Mouse (Mus musculus) lung, adult 18-20 months (tissue): ENCODE results near the gene Psme3.

Experiments used
- DNase-seq, 2 experiments: peaks; one replicate each; pipeline ENCODE4 v3.0.0; 2022; ENCODE audit warnings: mixed read lengths in 2 of 2

The Psme3 gene

DNA sequence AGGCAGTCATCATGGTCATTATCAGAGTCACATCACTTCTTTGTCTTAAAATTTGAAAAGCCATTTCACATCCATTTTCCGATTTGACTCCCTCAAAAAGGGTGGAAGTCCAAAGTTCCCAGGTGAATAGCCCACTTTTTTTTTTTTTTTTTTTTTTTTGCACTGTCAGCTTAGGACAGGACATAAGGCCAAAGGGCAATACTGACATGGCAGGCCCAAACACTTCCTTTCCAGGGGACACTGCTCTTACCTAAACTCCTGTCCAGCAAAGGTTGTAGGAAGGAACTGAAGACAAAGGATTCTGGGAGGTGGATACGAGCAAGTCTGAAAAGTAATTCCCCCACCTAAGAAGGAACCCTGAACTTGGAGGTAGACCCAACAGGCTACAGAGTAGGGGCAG lies 39.9 kb downstream of the Psme3 start:
- no peak for DNase-seq

DNA sequence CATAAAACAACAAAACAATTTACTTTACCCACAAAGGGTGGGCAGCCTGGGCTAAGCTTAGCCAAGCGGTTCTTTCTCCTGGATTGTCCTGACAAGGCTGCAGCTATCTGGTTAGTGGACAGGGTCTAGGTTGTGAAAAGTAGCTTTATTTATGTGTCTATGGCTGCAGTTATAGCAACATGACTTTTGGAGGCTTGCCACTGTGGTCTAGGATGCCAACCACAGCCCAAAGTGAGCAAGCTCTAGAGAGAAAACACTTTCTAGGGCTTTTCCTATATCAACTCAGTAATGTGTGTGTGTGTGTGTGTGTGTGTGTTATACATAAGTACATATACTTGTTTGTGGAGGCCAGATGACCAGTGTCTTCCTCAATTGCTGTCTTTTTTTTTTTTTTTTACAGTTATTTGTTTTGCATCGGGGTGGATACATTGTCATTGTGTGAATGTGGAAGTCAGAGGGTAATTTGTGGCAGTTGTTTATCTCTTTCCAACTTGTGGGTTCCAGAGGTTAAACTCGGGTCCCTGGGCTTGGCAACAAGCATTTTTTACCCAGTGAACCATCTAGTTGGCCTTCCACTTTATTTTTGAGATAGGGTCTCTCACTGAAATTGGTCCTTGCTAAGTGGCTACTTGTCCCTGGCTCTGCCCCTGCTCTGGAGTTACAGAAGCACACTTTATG lies 41.6 kb downstream of the Psme3 start:
- no peak for DNase-seq

DNA sequence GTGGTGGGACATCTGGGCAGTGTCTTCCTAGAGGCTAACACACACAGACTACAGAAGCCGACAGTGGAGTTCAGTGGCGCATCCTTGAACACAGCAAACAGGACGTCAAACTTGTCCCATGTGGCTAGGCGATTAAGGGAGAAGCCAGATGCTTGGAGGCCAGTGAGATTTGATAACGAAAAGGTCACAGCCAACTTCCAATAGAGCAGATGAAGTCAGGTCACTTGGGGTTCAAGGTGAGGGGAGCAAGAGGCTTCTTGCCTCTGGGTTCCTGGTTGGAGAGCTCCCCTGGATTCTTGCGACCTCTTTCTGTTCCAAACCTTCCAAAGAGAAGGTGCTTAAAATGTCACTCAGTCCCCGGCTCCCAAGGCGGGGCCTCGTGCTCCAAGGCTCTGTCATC lies 43.8 kb downstream of the Psme3 start:
- DNase-seq = no peak

DNA sequence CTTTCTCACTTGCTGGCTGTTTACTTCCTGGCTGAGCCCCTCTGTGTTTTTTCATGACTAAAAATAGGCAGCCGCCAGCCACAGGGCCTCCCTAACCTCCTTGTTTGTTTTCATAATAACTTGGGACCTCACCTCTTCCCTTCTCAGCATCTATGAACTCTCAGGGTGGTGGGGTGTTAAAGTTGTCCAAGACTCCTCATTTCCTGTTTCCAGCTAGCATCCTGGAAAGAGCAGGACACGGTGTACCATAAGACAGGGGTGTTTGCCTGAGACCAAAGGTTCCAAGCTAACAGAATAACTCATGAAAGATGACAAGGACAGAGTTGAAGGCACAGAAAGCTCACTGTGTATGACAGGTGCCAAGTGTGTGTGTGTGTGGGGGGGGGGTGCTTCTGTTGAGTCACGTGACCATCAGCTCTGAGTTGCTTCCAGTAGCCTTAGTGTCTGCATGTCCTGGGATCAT lies 44.7 kb downstream of the Psme3 start:
- DNase-seq = peak in 1 of 2 experiments; percentile 26

DNA sequence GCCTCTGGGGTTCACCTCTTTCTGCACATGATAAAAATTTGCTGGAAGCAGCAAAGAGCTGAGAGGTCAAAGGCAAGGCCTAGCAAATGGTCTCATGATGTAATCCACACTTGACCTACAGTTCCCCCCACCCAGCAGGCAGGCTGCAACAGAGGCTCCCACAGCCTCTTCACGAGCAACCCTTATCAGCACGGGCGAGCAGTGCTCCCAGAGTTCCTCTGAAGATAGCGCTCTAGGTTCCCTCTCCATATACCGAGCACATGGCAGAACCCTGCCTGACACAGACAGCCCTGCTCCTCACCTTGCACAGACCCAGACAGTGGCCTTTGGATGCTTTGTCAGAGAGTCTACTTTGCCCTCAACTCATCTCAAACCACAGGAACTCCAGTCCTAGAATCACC lies 48.5 kb downstream of the Psme3 start:
- DNase-seq = no peak

DNA sequence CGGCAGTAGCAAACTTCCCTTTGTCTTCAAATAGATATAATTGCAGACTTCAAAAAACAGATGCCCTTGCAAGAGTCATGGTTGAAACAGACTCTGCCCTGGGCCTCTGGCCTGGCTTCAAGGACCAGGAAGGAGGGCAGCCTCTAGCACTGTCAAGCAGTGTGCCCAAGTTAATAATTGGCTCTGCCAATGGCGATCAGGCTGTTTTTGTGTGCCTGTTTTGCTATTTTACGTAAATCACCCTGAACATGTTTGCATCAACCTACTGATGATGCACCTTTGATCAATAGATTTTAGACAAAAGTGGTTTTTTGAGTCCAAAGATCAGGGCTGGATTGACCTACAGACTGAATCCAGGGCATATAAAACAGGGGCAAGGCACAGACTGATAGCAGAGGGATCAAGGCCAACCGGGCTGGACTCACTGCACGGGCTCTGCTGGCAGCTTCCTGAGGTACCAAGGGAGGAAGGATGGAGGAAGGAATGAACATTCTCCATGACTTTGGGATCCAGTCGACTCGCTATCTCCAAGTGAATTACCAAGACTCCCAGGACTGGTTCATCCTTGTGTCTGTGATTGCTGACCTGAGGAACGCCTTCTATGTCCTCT lies 51.4 kb downstream of the Psme3 start, which contains the start of gene G6pc:
Gene G6pc, plus strand, starts transcription at position 236 of the 610 bp plus-strand sequence.
- no peak for DNase-seq

DNA sequence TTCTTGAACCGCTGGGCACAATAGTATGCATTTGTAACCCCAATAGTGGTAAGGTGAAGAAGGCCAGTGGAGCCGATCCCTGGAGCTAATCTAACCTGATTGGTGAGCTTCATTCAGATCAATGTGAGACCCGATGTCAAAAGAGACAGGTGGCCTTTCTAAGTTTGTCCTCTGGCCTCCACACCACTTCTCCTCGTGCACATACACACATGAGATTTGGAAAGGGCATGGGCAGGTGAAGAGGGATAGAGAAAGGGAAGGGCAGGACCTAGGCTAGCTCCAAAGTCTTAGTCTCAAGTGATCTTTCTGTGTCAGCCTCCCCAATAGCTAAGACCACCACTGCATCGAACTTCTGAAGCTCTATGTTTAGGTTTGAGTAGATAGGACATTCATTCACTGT lies 54.1 kb downstream of the Psme3 start:
- no peak for DNase-seq
